ENCODE assay signal across 8 mouse cellular contexts in the genomic region with DNA sequence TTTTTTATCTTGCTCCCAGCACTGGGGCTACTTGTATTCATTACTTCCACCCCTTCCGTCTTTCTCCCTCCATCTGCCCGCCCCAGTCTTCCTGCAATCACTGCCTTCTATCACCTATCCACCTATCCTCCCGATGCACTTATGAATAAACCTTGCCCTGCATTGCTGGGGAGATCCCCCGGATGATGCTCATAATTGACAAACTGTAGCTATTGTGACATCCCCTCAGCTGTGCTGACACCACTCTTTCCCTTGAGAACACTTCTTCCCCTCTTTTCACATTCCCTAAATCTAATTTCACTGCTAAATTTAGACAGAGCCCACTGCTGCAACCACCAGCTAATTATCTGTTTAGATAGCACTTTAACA. TPM values are rescaled to one million over a fixed set of nuclear protein-coding genes. Genes with fewer than 3 reads are reported as not detected.
DNase-seq lines count a peak whose midpoint lies in the region; ATAC-seq and TF ChIP-seq lines count a peak whose summit lies in the region.

Gene Nectin3, minus strand, starts transcription at position 105 of the 369 bp plus-strand sequence.

- TF ChIP-seq POLR2A in bone marrow macrophage, adult 2 months (IDR thresholded peaks at IDR 0.05; ENCODE audit: borderline replicate concordance, low read depth, low read length): no peak
- TF ChIP-seq POLR2A in olfactory bulb, adult 2 months (IDR thresholded peaks at IDR 0.05; ENCODE audit: insufficient read depth, low read depth, low read length): no peak

- H3K4me3 ChIP-seq in left cerebral cortex, adult 2 months: peak within 1 kb of the TSS; percentile 76
- peak within 1 kb of the TSS; percentile 51 for H3K4me3 ChIP-seq in bone marrow macrophage, adult 2 months (ENCODE audit: insufficient read depth, low read length)
- H3K4me3 ChIP-seq in heart, embryonic 15.5 days: peak within 1 kb of the TSS; percentile 93
- H3K4me3 ChIP-seq in olfactory bulb, adult 2 months (ENCODE audit: insufficient read depth, low read depth, low read length): peak within 1 kb of the TSS; percentile 79

- H3K4me1 ChIP-seq in bone marrow macrophage, adult 2 months (ENCODE audit: control insufficient read depth, insufficient read depth, low read length): no peaks in the 10 kb centered on the region
- H3K4me1 ChIP-seq in heart, embryonic 15.5 days (replicated peaks): peaks cover 21% of the 10 kb centered on the region
- H3K4me1 ChIP-seq in olfactory bulb, adult 2 months (ENCODE audit: control insufficient read depth, insufficient read depth, low read length): peaks cover 3% of the 10 kb centered on the region; the same call in 1 of the 2 replicates

- no peak for TF ChIP-seq CTCF in left cerebral cortex, adult 2 months (IDR thresholded peaks at IDR 0.05)
- TF ChIP-seq CTCF in bone marrow macrophage, adult 2 months (IDR thresholded peaks at IDR 0.05; ENCODE audit: low read depth, low read length): no peak
- TF ChIP-seq CTCF in olfactory bulb, adult 2 months (IDR thresholded peaks at IDR 0.05; ENCODE audit: insufficient read depth, low read depth, low read length): no peak

- WGBS in heart, embryonic 15.5 days: 6% methylated on average over 4 of the region's 4 CpGs
- WGBS in olfactory bulb, adult 2 months: 8% methylated on average over 4 of the region's 4 CpGs

- no peak for DNase-seq in left cerebral cortex, adult 2 months (ENCODE audit: extremely low spot score in 1 of 2, low spot score in 2 of 2)
- no peak for DNase-seq in left cerebral cortex, adult 11 months (ENCODE audit: low spot score)
- no peak for DNase-seq in left cerebral cortex, postnatal 25 days (ENCODE audit: low spot score in 2 of 2)
- DNase-seq in right cerebral cortex, postnatal 4 days: no peak
- DNase-seq in lung, adult 18-20 months: no peak

- ATAC-seq in heart, embryonic 15.5 days (replicated peaks; ENCODE audit: insufficient number of reproducible peaks, insufficient read depth, low FRiP score, low read depth): no peak

- no peaks in the 10 kb centered on the region for H3K27me3 ChIP-seq in heart, embryonic 15.5 days

- intact Hi-C loops in left cerebral cortex, adult 2 months (cut with DNase I): loop anchor here (5.0 to 10.0 kb wide), 6 partner anchors 89 to 1026 kb away; no protein-coding TSS in a partner anchor
- intact Hi-C loops in left cerebral cortex, postnatal 25 days (cut with DNase I): loop anchor here (5.0 kb wide), 2 partner anchors 84 to 469 kb away; no protein-coding TSS in a partner anchor

- peak within 1 kb of the TSS; percentile 75 for H3K4me2 ChIP-seq in heart, embryonic 15.5 days

- no peaks in the 10 kb centered on the region for H3K9me3 ChIP-seq in heart, embryonic 15.5 days (replicated peaks)

- H3K9ac ChIP-seq in heart, embryonic 15.5 days: peak within 1 kb of the TSS; percentile 69

- H3K36me3 ChIP-seq in heart, embryonic 15.5 days: no peaks in the 10 kb centered on the region

- peak within 1 kb of the TSS; percentile 82 for H3K27ac ChIP-seq in left cerebral cortex, adult 2 months
- H3K27ac ChIP-seq in bone marrow macrophage, adult 2 months (ENCODE audit: insufficient read depth, low read depth, low read length): no peak within 1 kb of the TSS
- H3K27ac ChIP-seq in heart, embryonic 15.5 days: peak within 1 kb of the TSS; percentile 98
- H3K27ac ChIP-seq in olfactory bulb, adult 2 months (ENCODE audit: insufficient read depth, low read depth, low read length): peak within 1 kb of the TSS; percentile 89

RNA-seq across cellular contexts. Expression of gene Nectin3, which starts in this region (rescaled TPM):
- 10 to 100 TPM; 51.2 to 63.8 TPM for total RNA-seq in left cerebral cortex, adult 2 months (2021)
- polyA plus RNA-seq in bone marrow macrophage, adult 2 months (2012; ENCODE audit: insufficient read depth, insufficient read length, missing spikeins): 0.24 and 1.0 TPM in 2 replicates
- polyA plus RNA-seq in heart, embryonic 15.5 days (2015; fragmentation: Nextera tagmentation; extraction: Ambion mirVana): 16.1 and 16.6 TPM in 2 replicates
- total RNA-seq in left cerebral cortex, postnatal 25 days (2021): 10 to 100 TPM; 60.8 to 66.7 TPM
- polyA plus RNA-seq in olfactory bulb, adult 2 months (2012; ENCODE audit: insufficient read depth, insufficient read length, low replicate concordance, missing spikeins): not detected in 2 replicates
